Mouse (Mus musculus) yolk sac, embryonic 10.5 days (tissue): ENCODE data around the gene Epb41l1.
"Not testable (repeated sequence)": the region's sequence is repeated elsewhere in the genome, so short reads cannot be mapped to it uniquely, and the experiment has no call there.

Source experiments
- DNase-seq: peaks from one replicate; pipeline ENCODE4 v3.0.0-alpha.2; 2017; ENCODE audit warnings: low spot score

Epb41l1 gene

DNA sequence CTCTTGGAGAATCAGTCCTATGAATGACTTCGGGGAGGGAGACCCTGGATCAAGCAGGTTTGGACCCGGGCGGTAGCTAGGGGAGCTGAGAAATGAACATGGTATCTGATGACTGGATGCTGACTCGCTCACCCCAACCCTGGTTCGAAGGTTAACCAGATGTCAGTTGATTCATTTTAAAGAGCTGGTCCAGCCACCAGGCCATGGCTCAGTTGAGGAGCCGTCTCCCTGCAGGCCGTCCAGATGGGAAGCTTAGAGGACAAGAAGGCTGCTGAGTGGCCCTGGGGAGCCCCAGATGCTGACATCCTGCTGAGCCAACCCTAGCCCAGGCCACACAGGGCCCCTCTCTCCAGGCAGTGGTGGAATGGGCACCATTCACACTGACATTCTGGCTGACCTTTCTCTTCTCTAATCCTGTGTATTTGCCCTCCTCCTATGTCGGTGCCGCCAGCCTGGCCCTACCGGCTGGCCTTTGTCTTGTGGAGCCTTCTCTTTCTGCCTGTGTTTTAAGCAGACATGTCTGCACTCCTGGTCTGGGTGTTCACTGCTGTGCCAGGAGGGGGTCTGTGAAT, 67.0 kb downstream of the Epb41l1 start:
- no peak for DNase-seq

DNA sequence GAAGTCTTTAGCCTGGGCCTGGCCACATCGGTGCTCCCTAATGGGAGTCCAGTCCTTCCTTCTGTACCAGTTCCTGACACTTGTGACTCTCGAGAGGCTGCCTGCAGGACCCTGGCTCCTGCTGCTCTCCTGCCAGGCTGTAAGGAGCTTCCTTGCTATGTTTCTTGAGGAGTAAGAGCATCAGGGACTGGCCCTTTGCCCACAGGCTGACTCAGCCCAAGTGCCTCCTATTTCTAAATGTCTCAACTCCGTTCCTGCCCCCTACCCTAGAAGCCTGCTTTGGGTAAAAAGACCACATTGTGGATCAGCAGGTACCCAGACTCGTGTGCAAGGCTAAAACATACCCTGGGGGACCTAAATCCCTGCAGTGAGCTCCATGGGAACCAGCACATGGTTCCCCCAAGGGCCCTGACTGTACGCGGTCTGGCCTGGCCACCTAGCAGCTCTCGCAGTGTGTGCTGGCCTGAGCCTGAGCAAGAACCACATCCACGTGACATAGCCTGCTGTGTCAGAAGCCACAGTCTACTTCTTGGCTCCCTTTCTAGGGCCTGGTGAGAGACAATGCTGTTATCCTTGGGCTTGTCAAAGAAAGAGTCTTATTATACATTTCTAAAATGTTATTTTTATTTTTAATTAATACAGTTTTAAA, 67.6 kb downstream of the Epb41l1 start:
- no peak for DNase-seq

DNA sequence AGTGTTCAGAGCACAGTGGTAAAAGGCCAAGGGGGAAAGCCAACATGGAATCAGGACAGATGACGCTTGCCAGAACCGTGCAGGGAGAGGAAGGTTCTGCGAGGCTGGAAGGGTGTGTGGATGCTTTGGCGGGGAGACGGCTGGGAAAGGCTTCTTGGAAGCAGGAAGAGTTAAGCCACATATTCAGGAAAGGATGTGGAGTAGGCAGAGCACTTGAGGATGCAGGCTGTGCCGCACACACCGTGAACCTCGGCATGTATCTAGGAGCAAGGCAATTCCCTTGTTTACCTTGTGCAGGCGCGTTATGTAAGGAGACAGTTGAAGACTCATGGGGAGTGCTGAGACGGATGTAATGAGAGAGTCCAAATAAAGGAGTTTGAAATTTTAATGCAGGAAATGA, 69.5 kb downstream of the Epb41l1 start:
- no peak for DNase-seq

DNA sequence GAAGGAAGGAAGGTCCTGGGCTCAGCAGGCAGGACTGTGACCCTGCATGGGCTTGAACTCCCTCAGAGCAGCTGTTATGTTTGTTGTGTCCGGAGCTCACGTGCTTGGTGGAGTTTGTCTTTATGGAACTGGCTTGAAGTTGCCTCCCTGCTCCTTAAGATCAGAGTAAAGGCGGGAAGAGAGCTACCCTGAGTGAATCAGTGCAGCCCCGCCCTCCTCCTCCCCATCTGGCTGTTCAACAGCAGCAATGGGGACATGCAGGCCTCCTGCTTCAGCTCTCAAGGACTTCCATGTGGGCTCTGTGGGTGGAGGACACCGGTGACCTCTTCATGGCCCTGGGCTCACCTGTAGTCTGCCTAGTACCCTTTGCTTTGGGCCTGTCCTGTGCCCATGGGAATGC, 71.1 kb downstream of the Epb41l1 start:
- no peak for DNase-seq

DNA sequence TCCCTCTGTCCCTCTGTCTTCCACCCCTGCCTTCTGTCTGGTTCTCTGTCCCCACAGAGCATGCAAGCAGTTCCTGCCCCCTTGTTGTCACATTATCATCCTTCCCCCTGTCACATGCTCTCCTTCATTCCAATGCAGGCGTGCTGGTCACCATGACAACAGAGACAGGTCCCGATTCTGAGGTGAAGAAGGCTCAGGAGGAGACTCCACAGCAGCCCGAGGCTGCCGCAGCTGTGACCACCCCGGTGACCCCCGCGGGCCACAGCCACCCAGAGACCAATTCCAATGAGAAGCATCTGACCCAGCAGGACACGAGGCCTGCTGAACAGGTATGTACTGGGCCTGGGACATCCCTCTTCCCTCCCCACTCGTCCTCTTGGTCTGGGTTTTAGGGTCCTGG, 73.1 kb downstream of the Epb41l1 start:
- no peak for DNase-seq

DNA sequence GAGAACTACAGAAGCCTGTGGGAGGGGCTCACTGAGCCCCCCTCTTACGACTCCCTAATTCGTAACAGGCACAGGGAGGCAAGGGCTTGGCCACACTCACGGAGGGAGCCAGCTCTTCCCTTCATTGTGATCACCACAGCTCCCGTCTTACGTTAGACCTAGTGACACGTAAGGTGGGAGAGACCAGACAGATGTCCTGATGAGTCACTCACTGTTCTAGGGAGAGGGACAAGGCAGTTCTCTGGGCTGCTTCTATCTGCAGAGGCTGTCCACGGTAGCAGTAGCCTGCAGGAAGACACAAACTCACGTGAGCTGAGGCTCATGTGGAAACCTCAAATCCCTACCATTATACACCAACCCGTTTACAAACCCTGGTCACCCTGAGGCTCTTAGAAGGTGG, 73.8 kb downstream of the Epb41l1 start:
- DNase-seq, result no peak

DNA sequence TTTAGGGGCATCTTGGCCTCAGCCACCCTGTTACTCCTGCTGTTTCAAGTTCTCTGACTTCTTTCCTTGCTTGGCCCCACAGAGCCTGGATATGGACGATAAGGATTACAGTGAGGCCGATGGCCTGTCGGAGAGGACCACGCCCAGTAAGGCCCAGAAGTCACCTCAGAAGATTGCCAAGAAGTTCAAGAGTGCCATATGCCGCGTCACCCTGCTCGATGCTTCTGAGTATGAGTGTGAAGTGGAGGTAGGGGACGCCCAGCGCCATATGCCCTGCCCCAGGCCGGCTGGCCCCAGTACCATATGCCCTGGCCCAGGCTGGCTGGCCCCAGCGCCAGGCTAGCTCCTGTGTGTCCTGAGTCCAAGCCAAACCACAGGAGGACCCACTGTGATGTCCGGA, 74.2 kb downstream of the Epb41l1 start:
- DNase-seq, result peak; percentile 41

DNA sequence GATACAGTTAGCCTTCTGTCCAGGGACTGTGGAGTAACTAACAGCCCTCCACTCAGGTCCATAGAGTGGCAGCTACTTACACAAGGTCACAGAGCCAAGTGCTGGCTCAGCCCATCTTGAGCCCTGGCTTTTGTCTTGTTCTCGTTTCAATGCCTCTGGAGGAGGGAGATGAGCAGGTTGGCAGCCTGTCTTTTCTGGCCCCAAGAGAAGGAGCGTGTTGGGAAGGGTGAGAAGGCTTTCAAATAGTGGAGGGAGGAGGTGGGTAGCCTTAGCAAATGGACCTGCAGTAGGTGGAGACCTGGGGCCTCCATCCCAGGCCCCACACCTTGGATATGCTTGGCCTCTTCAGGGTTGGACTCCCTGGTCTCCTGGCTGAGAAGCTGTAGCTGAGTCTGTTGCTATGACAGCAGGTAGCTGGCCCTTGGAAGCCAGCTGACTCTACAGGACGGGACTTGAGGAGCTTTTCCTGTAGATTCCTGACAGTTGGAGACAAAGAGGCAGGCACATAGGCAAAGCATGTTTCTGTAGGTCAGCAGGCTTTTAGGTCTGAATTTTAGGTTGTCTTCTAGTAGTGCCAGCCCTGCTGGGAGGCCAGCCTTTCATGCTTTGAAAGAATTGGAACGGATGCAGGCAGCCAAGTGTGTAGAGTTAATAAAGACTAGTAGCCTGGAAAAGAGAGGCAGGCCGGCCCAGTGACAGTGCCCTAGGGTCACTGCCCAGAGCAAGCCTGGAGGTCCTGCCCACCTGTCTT, 76.3 kb downstream of the Epb41l1 start:
- DNase-seq, result no peak

DNA sequence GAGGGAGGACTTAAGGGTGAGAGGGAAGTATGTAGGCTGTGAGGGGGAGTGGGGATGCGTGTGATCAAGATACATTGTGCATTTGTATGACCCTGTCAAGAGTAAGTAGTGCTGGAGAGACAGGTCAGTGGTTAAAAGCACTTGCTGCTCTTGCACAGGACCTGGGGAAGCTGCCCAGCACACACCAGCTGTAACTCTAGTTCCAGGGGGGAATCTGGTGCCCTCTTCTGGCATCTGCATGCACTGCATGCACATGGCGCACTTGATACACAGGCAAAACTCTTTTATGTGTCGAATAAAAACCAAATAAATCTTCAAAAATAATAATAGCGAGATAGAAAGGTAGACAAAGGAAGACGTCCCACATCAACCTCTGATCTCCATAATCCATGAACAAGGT, 77.2 kb downstream of the Epb41l1 start:
- peak; percentile 23 for DNase-seq

DNA sequence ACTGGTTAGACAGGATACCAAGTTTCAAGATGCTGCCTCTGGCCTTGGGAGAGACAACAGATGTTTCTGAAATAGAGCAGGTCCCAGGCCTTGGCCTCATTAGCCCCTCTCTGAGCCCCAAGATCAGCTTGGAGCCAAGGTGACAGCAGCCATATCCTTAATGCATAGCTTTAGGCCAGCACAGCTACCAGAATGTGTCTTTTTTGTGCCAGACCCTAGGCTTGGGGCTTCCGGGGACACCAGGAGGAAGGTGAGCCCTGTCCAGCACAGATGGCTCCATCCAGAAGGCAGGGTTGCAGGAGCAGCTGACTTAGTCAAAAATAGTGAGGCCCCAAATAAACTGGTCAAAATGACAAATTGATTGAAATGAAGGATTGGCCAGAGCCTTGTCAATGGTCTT, 80.3 kb downstream of the Epb41l1 start:
- DNase-seq, result no peak

DNA sequence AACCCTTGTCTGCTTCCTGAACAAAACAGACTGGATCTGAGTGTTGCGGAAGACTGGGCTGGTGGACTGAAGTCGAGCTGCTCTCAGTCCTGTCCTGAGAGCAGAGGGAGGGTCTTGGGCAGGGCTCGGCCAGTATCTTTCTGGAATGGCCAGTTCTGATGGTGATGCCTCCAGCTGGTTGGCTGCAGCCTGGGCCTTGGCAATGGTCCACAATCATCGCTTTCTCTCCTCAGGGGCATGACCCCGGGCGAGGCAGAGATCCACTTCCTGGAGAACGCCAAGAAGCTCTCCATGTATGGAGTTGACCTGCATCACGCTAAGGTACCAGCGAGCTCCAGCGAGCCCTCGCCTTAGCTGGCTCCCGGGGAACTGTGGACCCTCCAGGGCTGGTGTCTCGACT, 84.8 kb downstream of the Epb41l1 start:
- no peak for DNase-seq

DNA sequence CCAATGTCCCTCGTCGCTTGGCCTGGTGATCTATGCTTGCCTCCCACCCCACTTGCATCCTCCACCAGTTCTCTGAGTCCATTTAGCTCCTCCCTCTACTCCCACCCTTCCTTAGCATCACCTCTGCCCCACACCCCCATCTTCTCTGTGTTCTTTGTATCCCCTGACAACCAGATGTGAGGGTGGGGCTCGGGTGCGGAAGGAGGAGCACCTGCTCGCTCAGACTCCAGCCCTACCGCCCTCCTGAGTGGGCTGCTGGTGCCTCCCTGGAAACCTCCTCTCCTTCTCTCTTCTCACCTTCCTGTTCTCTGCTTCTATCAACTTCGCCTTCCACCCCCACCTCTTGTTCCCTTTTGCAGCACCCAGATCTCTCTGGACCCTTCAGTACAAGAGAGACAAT, 91.3 kb downstream of the Epb41l1 start:
- DNase-seq, result no peak

DNA sequence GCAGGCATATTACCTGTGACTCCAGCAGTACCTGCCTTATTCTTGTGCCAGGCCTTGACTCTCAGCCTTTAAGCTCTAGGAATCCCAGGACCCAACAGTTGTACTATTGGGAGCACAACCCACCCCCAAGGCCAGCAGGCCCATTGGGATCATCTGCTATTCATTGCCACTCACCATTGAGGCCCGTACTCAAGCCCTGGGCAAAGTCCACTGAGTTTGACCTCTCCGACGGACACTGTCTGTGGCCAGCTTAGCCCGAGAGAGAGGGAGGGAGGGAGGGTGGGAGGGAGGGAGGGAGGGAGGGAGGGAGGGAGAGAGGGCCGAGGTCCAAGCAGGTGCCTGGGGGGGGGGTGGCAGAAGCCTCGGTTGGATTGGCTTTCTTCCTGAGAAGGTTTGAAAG, 91.9 kb downstream of the Epb41l1 start:
- no peak for DNase-seq

DNA sequence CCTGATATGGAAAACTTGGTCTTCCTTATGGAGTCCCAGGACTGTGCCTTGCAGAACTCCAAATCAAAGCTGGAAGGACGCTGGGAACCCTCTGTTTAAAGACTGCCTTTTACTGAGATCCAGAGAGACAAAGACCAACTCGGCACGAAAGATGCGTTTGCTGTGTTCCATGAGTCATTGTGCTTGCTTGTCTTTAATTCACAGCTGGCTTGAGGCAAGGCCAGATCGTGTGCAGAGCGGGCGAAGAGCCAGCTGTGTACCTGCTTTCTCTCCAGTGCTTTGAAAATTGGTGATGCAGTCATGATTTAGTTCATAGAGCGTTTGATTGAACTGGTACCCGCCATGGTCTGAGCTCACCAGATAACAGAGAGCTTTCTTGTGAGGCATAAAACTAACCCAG, 94.4 kb downstream of the Epb41l1 start:
- no peak for DNase-seq

DNA sequence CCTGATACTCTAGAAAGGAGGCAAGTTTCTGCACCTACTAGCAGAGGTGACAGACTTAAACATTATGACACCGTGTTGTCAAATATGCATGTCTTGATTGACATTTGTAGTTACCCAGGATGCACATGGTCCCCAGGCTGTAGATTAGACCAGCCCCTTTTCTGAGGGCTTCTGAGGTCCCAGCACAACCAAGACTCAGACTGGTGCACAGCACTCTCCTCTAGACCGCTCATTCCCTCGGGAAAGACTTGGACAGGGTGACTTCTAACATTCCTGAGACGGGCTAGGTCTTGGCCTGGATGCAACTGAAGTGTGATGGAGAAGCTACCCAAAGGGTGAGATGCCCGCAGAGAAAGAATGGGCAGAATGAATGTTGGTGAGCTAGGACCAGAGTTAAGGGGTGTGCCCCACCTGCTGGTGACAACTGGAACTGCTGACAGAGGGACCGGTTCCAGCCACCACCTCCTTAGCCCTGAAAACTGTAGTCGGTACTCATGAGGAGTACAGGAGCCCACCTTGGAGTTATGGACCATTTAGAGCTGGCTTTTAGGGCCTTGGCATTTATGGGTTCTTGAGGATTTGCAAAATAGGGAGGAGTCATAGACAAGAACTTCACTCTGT, 95.0 kb downstream of the Epb41l1 start:
- DNase-seq, result peak; percentile 32

DNA sequence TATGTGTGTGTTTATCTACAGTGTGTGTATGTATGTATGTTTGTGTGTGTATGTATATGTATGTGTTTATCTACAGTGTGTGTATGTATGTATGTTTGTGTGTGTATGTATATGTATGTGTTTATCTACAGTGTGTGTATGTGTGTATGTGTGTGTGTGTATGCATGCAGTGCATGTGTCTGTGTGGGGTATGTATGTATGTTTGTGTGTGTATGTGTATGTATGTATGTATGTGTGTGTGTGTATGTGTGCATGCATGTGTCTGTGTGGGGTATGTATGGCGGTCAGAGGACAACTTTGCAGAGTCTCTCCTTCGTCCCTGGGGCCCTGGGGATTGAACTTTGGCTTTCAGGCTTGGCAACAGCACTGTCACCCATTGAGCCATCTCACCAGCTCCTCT, 96.0 kb downstream of the Epb41l1 start:
- DNase-seq, result not testable (repeated sequence)

DNA sequence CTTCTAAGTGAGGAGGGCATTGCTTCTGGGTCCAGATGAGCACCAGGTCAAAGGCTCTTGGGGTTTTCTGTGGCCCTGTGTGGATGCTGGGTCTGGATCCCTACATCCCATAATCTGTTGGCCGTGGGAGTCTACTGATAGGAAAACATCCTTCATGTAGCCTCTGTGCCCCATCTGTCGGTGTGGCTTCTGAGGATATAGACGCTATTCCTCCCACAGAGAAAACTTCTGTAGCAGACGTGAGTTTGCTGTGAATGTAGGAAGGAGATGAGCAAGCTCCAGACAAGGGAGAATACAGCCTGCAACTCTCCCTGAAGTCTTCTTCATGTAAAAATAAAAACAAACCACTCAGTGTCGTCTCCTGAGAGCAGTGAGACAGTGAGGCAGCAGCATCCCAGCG, 97.6 kb downstream of the Epb41l1 start:
- DNase-seq, result no peak

DNA sequence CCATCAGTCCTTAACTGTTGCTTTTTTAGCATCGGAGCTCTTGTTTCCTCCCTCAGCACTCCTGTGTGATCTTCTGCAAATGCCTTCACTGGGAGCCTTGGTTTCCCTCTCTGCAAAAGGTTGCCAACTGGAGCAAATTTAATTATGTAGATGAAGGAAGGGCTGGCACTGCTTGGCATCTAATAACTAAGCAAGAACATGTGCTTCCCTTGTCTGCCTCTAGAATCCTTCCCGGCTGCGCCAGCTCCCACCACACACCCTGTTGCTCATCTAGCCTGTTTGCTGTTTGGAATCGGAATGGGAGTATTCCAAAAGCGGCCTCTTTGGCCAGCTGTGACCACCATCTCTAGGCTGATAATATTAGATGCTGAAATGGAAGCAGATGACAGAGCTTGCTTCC, 98.9 kb downstream of the Epb41l1 start:
- no peak for DNase-seq

DNA sequence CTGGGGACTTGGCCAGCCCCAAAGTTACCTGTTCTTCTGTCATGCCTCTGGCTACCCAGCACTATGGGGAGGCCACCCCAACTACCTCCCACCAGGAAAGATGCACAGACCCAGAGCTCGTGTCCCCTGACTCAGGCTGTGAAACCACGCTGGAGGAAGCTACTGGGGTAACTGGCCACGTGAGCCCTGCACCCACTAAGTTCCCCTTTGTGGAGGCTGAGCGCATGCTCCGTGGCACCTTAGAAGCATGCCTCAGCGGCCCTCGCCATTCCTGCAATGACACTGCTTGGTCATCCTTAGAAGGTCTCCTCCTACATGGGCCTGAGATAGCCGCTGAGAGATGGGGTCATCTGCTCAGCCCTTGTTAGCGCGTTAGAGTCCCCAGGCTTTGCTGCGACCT, 102.3 kb downstream of the Epb41l1 start:
- DNase-seq, result no peak

DNA sequence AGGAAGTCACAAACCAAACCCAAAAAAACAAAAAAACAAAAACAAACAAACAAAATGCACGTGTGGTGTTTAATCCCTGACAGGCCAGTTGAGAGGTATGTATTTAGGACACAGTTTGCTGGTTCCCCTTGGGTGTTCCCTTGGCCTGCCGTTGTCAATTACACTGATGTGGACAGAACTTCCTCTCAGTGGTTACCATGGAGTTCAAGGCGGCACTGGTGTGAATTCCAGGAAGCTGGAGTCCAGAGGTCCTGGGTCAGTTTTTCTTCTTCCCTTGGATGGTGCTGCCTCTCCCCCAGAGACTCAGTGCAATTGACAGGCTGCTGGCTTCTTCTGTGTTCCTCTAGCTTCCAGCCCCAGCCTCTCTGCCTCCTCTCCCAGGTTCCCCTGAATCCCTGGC, 103.4 kb downstream of the Epb41l1 start:
- no peak for DNase-seq

DNA sequence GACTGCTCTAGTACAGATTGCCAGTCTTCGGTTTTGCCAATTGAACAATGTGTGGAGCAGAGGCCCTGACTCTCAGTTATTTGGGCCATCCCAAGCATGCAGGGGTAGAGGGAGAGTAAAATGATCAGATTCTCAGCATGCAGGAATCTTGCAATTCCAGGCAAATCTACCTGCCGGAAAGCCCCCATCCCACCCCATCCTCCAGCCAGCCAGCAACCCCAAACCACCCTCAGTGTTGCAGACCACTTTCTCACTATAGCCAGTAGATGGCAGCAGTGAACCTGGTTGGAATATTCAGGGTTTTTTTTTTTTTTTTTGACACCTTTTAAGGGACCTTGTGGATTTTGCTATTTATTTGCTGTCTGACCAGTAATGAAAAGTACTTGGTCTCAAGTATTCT, 109.0 kb downstream of the Epb41l1 start:
- DNase-seq, result no peak

DNA sequence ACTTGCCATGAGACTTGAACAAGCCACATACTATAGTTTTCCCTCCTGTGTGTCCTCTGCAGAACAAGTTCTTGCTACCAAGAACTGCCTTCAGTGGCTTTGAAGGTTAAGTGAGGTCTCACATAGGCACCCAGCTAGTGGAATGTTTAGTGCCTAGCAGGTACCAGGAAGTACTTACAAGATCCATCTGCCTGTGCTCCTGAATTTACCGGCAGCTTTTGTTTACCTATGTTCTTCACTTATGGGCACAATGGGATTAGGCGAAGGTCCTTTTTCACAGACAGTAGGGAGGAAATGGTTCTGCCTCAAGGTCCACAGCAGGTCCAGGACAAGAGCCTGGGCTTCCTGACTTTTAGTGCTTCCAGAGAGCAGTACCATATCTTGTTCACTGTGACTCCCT, 112.5 kb downstream of the Epb41l1 start:
- DNase-seq, result no peak

DNA sequence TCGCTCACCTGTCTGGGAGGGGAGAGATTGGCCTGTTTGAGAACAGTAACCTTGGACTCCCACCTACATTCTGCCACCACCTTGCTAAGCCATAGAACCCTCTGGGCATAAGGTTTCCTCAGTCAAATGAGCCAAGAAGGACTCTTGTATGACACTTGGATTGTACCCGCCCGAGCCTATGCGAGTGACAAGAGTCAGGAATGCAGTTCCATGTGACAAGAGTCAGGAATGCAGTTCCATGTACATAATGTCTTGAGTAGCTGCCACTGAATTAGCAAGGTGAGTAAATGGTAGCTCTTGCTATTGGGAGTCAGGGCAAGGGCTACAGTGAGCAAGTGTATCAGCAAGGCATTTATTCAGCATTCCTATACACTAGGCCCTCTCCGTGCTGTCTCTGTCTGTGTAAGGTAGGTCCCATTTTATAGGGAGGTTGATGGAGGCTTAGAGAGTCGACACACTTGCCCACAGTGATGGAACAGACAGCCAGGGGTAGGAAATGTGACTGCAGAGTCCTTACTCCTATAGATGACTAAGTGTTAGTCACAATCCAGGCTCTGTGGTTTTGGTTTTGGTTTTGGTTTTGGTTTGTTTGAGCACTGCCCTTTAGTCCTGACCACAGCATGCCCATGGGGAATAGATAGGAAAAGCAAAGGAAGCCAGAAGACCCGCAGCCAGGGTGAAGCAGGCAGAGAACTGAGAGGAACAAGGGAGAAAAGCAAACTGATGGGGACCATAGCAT, 118.3 kb downstream of the Epb41l1 start:
- DNase-seq, result no peak
